Mouse (Mus musculus): Measurements from ENCODE around the gene Cyp4f39. TPM values are rescaled to one million over a fixed set of nuclear protein-coding genes. Genes with fewer than 3 reads are reported as not detected.

Gene Cyp4f39
- polyA plus RNA-seq, 1 experiment from 2014 or later: not detected

GRCm38 (mm10) chr17:32426610-32427009 is 25.9 kb upstream of the Cyp4f39 start:
- H3K4me2 ChIP-seq (replicated peaks; ENCODE audit: low read depth, low read length): no peak overlapping the region
- no peaks in the 10 kb centered on the region for H3K4me1 ChIP-seq (replicated peaks; ENCODE audit: control insufficient read depth, insufficient read depth, low read length)
- ATAC-seq (ENCODE audit: low FRiP score) (no peak), DNase-seq (ENCODE audit: low spot score) (no peak)
- no peaks in the 10 kb centered on the region for H3K27me3 ChIP-seq (ENCODE audit: control insufficient read depth, insufficient read depth, low read length)
- H3K9ac ChIP-seq (ENCODE audit: low read depth, low read length): no peak overlapping the region
- no peaks in the 10 kb centered on the region for H3K9me3 ChIP-seq (ENCODE audit: control insufficient read depth, low read length)
- H3K4me3 ChIP-seq (ENCODE audit: low read depth, low read length): no peak overlapping the region
- no peak overlapping the region for H3K27ac ChIP-seq (ENCODE audit: low read depth, low read length)
- H3K36me3 ChIP-seq (ENCODE audit: control insufficient read depth, insufficient read depth, low read length): no peaks in the 10 kb centered on the region

GRCm38 (mm10) chr17:32431972-32432371 is 20.6 kb upstream of the Cyp4f39 start:
- DNase-seq (ENCODE audit: low spot score) (peak; percentile 14), ATAC-seq (ENCODE audit: low FRiP score) (no peak)
- H3K4me1 ChIP-seq (replicated peaks; ENCODE audit: control insufficient read depth, insufficient read depth, low read length): no peaks in the 10 kb centered on the region
- H3K27me3 ChIP-seq (ENCODE audit: control insufficient read depth, insufficient read depth, low read length): no peaks in the 10 kb centered on the region
- no peak overlapping the region for H3K4me3 ChIP-seq (ENCODE audit: low read depth, low read length)
- H3K9ac ChIP-seq (ENCODE audit: low read depth, low read length): no peak overlapping the region
- no peaks in the 10 kb centered on the region for H3K36me3 ChIP-seq (ENCODE audit: control insufficient read depth, insufficient read depth, low read length)
- H3K4me2 ChIP-seq (replicated peaks; ENCODE audit: low read depth, low read length): no peak overlapping the region
- 68% methylated on average over 3 of the region's 3 CpGs for WGBS
- no peaks in the 10 kb centered on the region for H3K9me3 ChIP-seq (ENCODE audit: control insufficient read depth, low read length)
- H3K27ac ChIP-seq (ENCODE audit: low read depth, low read length): no peak overlapping the region

- no peak for DNase-seq (ENCODE audit: low spot score)
- H3K27me3 ChIP-seq (ENCODE audit: control insufficient read depth, insufficient read depth, low read length): no peaks in the 10 kb centered on the region
- no peak overlapping the region for H3K4me3 ChIP-seq (ENCODE audit: low read depth, low read length)
- no peak overlapping the region for H3K4me2 ChIP-seq (replicated peaks; ENCODE audit: low read depth, low read length)
- no peaks in the 10 kb centered on the region for H3K36me3 ChIP-seq (ENCODE audit: control insufficient read depth, insufficient read depth, low read length)
- no peak for ATAC-seq (ENCODE audit: low FRiP score)
- H3K9ac ChIP-seq (ENCODE audit: low read depth, low read length): no peak overlapping the region
- H3K4me1 ChIP-seq (replicated peaks; ENCODE audit: control insufficient read depth, insufficient read depth, low read length): no peaks in the 10 kb centered on the region
- H3K9me3 ChIP-seq (ENCODE audit: control insufficient read depth, low read length): no peaks in the 10 kb centered on the region
- WGBS: 77% methylated on average over 4 of the region's 4 CpGs
- no peak overlapping the region for H3K27ac ChIP-seq (ENCODE audit: low read depth, low read length)
These were observed 18.2 kb upstream of the Cyp4f39 start for GRCm38 (mm10) chr17:32434324-32434723.

- Histone ChIP-seq H3K4me3 (ENCODE audit: low read depth, low read length) (no peak overlapping the region), H3K27ac (ENCODE audit: low read depth, low read length) (no peak overlapping the region), H3K36me3 (ENCODE audit: control insufficient read depth, insufficient read depth, low read length) (no peaks in the 10 kb centered on the region), H3K9ac (ENCODE audit: low read depth, low read length) (no peak overlapping the region), H3K4me1 (replicated peaks; ENCODE audit: control insufficient read depth, insufficient read depth, low read length) (no peaks in the 10 kb centered on the region), H3K4me2 (replicated peaks; ENCODE audit: low read depth, low read length) (no peak overlapping the region), H3K9me3 (ENCODE audit: control insufficient read depth, low read length) (no peaks in the 10 kb centered on the region), H3K27me3 (ENCODE audit: control insufficient read depth, insufficient read depth, low read length) (no peaks in the 10 kb centered on the region)
- ATAC-seq (ENCODE audit: low FRiP score): no peak
- no peak for DNase-seq (ENCODE audit: low spot score)
- WGBS: 76% methylated on average over 5 of the region's 5 CpGs
These were observed 17.4 kb upstream of the Cyp4f39 start for GRCm38 (mm10) chr17:32435151-32435550.

GRCm38 (mm10) chr17:32437106-32437505 is 15.4 kb upstream of the Cyp4f39 start:
- no peak overlapping the region for H3K27ac ChIP-seq (ENCODE audit: low read depth, low read length)
- H3K27me3 ChIP-seq (ENCODE audit: control insufficient read depth, insufficient read depth, low read length): no peaks in the 10 kb centered on the region
- 97% methylated on average over 4 of the region's 4 CpGs for WGBS
- no peak for DNase-seq (ENCODE audit: low spot score)
- no peak overlapping the region for H3K9ac ChIP-seq (ENCODE audit: low read depth, low read length)
- no peaks in the 10 kb centered on the region for H3K9me3 ChIP-seq (ENCODE audit: control insufficient read depth, low read length)
- H3K4me1 ChIP-seq (replicated peaks; ENCODE audit: control insufficient read depth, insufficient read depth, low read length): no peaks in the 10 kb centered on the region
- H3K4me3 ChIP-seq (ENCODE audit: low read depth, low read length): no peak overlapping the region
- H3K4me2 ChIP-seq (replicated peaks; ENCODE audit: low read depth, low read length): no peak overlapping the region
- no peaks in the 10 kb centered on the region for H3K36me3 ChIP-seq (ENCODE audit: control insufficient read depth, insufficient read depth, low read length)
- ATAC-seq (ENCODE audit: low FRiP score): no peak

- DNase-seq (ENCODE audit: low spot score) (no peak), ATAC-seq (ENCODE audit: low FRiP score) (no peak)
- H3K9ac ChIP-seq (ENCODE audit: low read depth, low read length): no peak overlapping the region
- H3K27me3 ChIP-seq (ENCODE audit: control insufficient read depth, insufficient read depth, low read length): no peaks in the 10 kb centered on the region
- no peak overlapping the region for H3K4me2 ChIP-seq (replicated peaks; ENCODE audit: low read depth, low read length)
- no peak overlapping the region for H3K4me3 ChIP-seq (ENCODE audit: low read depth, low read length)
- no peaks in the 10 kb centered on the region for H3K36me3 ChIP-seq (ENCODE audit: control insufficient read depth, insufficient read depth, low read length)
- H3K27ac ChIP-seq (ENCODE audit: low read depth, low read length): no peak overlapping the region
- 78% methylated on average over 6 of the region's 6 CpGs for WGBS
- H3K4me1 ChIP-seq (replicated peaks; ENCODE audit: control insufficient read depth, insufficient read depth, low read length): no peaks in the 10 kb centered on the region
- H3K9me3 ChIP-seq (ENCODE audit: control insufficient read depth, low read length): no peaks in the 10 kb centered on the region
These were observed 9.3 kb upstream of the Cyp4f39 start for GRCm38 (mm10) chr17:32443245-32443644.

GRCm38 (mm10) chr17:32445016-32445415 is 7.5 kb upstream of the Cyp4f39 start:
- Histone ChIP-seq H3K4me3 (ENCODE audit: low read depth, low read length) (no peak overlapping the region), H3K4me2 (replicated peaks; ENCODE audit: low read depth, low read length) (no peak overlapping the region), H3K4me1 (replicated peaks; ENCODE audit: control insufficient read depth, insufficient read depth, low read length) (no peaks in the 10 kb centered on the region), H3K27ac (ENCODE audit: low read depth, low read length) (no peak overlapping the region), H3K27me3 (ENCODE audit: control insufficient read depth, insufficient read depth, low read length) (no peaks in the 10 kb centered on the region), H3K9me3 (ENCODE audit: control insufficient read depth, low read length) (no peaks in the 10 kb centered on the region), H3K36me3 (ENCODE audit: control insufficient read depth, insufficient read depth, low read length) (no peaks in the 10 kb centered on the region), H3K9ac (ENCODE audit: low read depth, low read length) (no peak overlapping the region)
- DNase-seq (ENCODE audit: low spot score) (no peak), ATAC-seq (ENCODE audit: low FRiP score) (no peak)
- 77% methylated on average over 5 of the region's 5 CpGs for WGBS

- no peaks in the 10 kb centered on the region for H3K9me3 ChIP-seq (ENCODE audit: control insufficient read depth, low read length)
- H3K4me2 ChIP-seq (replicated peaks; ENCODE audit: low read depth, low read length): no peak overlapping the region
- no peak overlapping the region for H3K4me3 ChIP-seq (ENCODE audit: low read depth, low read length)
- ATAC-seq (ENCODE audit: low FRiP score) (no peak), DNase-seq (ENCODE audit: low spot score) (no peak)
- H3K27me3 ChIP-seq (ENCODE audit: control insufficient read depth, insufficient read depth, low read length): no peaks in the 10 kb centered on the region
- 0 out of 2 replicates have a peak, but pooled peaks cover 2% of the 10 kb centered on the region for H3K4me1 ChIP-seq (replicated peaks; ENCODE audit: control insufficient read depth, insufficient read depth, low read length)
- no peaks in the 10 kb centered on the region for H3K36me3 ChIP-seq (ENCODE audit: control insufficient read depth, insufficient read depth, low read length)
- no peak overlapping the region for H3K9ac ChIP-seq (ENCODE audit: low read depth, low read length)
- no peak overlapping the region for H3K27ac ChIP-seq (ENCODE audit: low read depth, low read length)
These were observed 5.3 kb upstream of the Cyp4f39 start for GRCm38 (mm10) chr17:32447195-32447594.

GRCm38 (mm10) chr17:32449042-32449441 is 3.5 kb upstream of the Cyp4f39 start:
- Histone ChIP-seq H3K36me3 (ENCODE audit: control insufficient read depth, insufficient read depth, low read length) (no peaks in the 10 kb centered on the region), H3K27ac (ENCODE audit: low read depth, low read length) (no peak overlapping the region), H3K9ac (ENCODE audit: low read depth, low read length) (no peak overlapping the region), H3K9me3 (ENCODE audit: control insufficient read depth, low read length) (no peaks in the 10 kb centered on the region), H3K4me1 (replicated peaks; ENCODE audit: control insufficient read depth, insufficient read depth, low read length) (0 out of 2 replicates have a peak, but pooled peaks cover 5% of the 10 kb centered on the region), H3K27me3 (ENCODE audit: control insufficient read depth, insufficient read depth, low read length) (no peaks in the 10 kb centered on the region), H3K4me2 (replicated peaks; ENCODE audit: low read depth, low read length) (no peak overlapping the region), H3K4me3 (ENCODE audit: low read depth, low read length) (no peak overlapping the region)
- no peak for DNase-seq (ENCODE audit: low spot score)
- WGBS: 90% methylated on average over 1 of the region's 1 CpGs
- no peak for ATAC-seq (ENCODE audit: low FRiP score)

Data from hindbrain, embryonic 11.5 days (tissue).